Mouse (Mus musculus) kidney, adult 8-10 months (tissue): Measurements from ENCODE around the gene Fam189a2.
A peak's percentile ranks its signal among the peaks of the same experiment; 100 is the strongest.

Source experiments
- DNase-seq, 2 experiments: peaks; one replicate each; pipeline ENCODE4 v3.0.0; 2022

Gene Fam189a2

GRCm38 (mm10) chr19:24030871-24031556 is at the start of gene Fam189a2:
Gene Fam189a2, minus strand, starts transcription at chr19:24031019.
- peak in 1 of 2 experiments; percentile 18 for DNase-seq

- DNase-seq, result no peak
Observed at GRCm38 (mm10) chr19:24077658-24078057, 46.8 kb upstream of the Fam189a2 start.

GRCm38 (mm10) chr19:24076536-24076935 is 45.7 kb upstream of the Fam189a2 start:
- DNase-seq, result no peak

- DNase-seq, result no peak
Observed at GRCm38 (mm10) chr19:24075927-24076326, 45.1 kb upstream of the Fam189a2 start.

GRCm38 (mm10) chr19:24073155-24073554 is 42.3 kb upstream of the Fam189a2 start:
- no peak for DNase-seq

GRCm38 (mm10) chr19:24064348-24064895 is 33.6 kb upstream of the Fam189a2 start:
- DNase-seq, result no peak

GRCm38 (mm10) chr19:24063585-24063984 is 32.8 kb upstream of the Fam189a2 start:
- no peak for DNase-seq

- DNase-seq, result no peak
Observed at GRCm38 (mm10) chr19:24058851-24059250, 28.0 kb upstream of the Fam189a2 start.

GRCm38 (mm10) chr19:24058021-24058420 is 27.2 kb upstream of the Fam189a2 start:
- no peak for DNase-seq

GRCm38 (mm10) chr19:24056880-24057279 is 26.1 kb upstream of the Fam189a2 start:
- DNase-seq, result no peak

GRCm38 (mm10) chr19:24054904-24055303 is 24.1 kb upstream of the Fam189a2 start:
- DNase-seq, result peak in 1 of 2 experiments; percentile 30

GRCm38 (mm10) chr19:24054265-24054664 is 23.4 kb upstream of the Fam189a2 start:
- DNase-seq, result peak; percentile 15 to 20

GRCm38 (mm10) chr19:24050514-24050913 is 19.7 kb upstream of the Fam189a2 start:
- DNase-seq, result no peak

GRCm38 (mm10) chr19:24049329-24049728 is 18.5 kb upstream of the Fam189a2 start:
- DNase-seq, result no peak

GRCm38 (mm10) chr19:24046395-24046993 is 15.7 kb upstream of the Fam189a2 start:
- no peak for DNase-seq

GRCm38 (mm10) chr19:24042387-24042786 is 11.6 kb upstream of the Fam189a2 start:
- no peak for DNase-seq

- DNase-seq, result peak; percentile 29 to 38
Observed at GRCm38 (mm10) chr19:24039061-24039853, 8.4 kb upstream of the Fam189a2 start.

GRCm38 (mm10) chr19:24034367-24034766 is 3.5 kb upstream of the Fam189a2 start:
- no peak for DNase-seq

GRCm38 (mm10) chr19:24032654-24033236 is 1.9 kb upstream of the Fam189a2 start:
- no peak for DNase-seq

- no peak for DNase-seq
Observed at GRCm38 (mm10) chr19:24030511-24030870, 328 bp downstream of the Fam189a2 start.

- peak; percentile 42 to 44 for DNase-seq
Observed at GRCm38 (mm10) chr19:24029616-24030510, 956 bp downstream of the Fam189a2 start.

GRCm38 (mm10) chr19:24025876-24026275 is 4.9 kb downstream of the Fam189a2 start:
- DNase-seq, result no peak
